Mouse (Mus musculus) hindbrain, embryonic 10.5 days (tissue): ENCODE data around the gene Celf6. TPM values are rescaled to one million over a fixed set of nuclear protein-coding genes. Genes with fewer than 3 reads are reported as not detected.
A peak's percentile ranks its signal among the peaks of the same experiment; 100 is the strongest.

Experiments
- DNase-seq: peaks from one replicate; pipeline ENCODE4 v3.0.0-alpha.2; 2017; ENCODE audit warnings: low spot score
- H3K27ac ChIP-seq: fragments of 300-500 bp; sonication (generic); 2 replicates; pipeline ENCODE4 v1.5.1; 2016; ENCODE audit warnings: mild to moderate bottlenecking, moderate library complexity
- H3K27me3 ChIP-seq: fragments of 300-500 bp; sonication (generic); 2 replicates; pipeline ENCODE4 v1.6.1; 2016; ENCODE audit warnings: mild to moderate bottlenecking; ENCODE audit not compliant: poor library complexity, insufficient read depth, severe bottlenecking
- H3K36me3 ChIP-seq: fragments of 300-500 bp; sonication (generic); 2 replicates; pipeline ENCODE4 v1.6.1; 2016; ENCODE audit warnings: mild to moderate bottlenecking, moderate library complexity
- H3K4me1 ChIP-seq: fragments of 300-500 bp; sonication (generic); replicated peaks from 2 replicates; pipeline ENCODE4 v1.6.1; 2016; ENCODE audit warnings: mild to moderate bottlenecking
- H3K4me3 ChIP-seq: fragments of 300-500 bp; sonication (generic); 2 replicates; pipeline ENCODE4 v1.5.1; 2016; ENCODE audit warnings: mild to moderate bottlenecking, moderate library complexity
- H3K9me3 ChIP-seq: fragments of 300-500 bp; sonication (generic); 2 replicates; pipeline ENCODE4 v1.6.1; 2016; ENCODE audit warnings: mild to moderate bottlenecking, moderate library complexity
- WGBS: fragments of 180-500 bp; shearing (Covaris S2); methylation state at CpG from one replicate; pipeline ENCODE4 v1.1.7; 2016; 5-methylcytosine and 5-hydroxymethylcytosine counted together
- polyA plus RNA-seq: library from polyadenylated mRNA; unstranded; fragments of >200 nt; fragmentation: Nextera tagmentation; extraction: Ambion mirVana; gene quantifications from 2 replicates; pipeline ENCODE4 v1.2.1, GENCODE M21; 2016

Gene Celf6
- polyA plus RNA-seq, 1 experiment from 2014 or later = 9.4 TPM

- no peak for DNase-seq
Measured at GRCm38 (mm10) chr9:59589703-59590439, 12.2 kb downstream of the Celf6 start.

GRCm38 (mm10) chr9:59601661-59602060 lies 23.9 kb downstream of the Celf6 start:
- peaks cover 16% of the 10 kb centered on the region for H3K4me1 ChIP-seq
- peaks cover 28% of the 10 kb centered on the region for H3K27me3 ChIP-seq
- 82% methylated on average over 8 of the region's 8 CpGs for whole genome bisulfite sequencing
- no peak overlapping the region for H3K27ac ChIP-seq
- H3K4me3 ChIP-seq = no peak overlapping the region
- DNase-seq = no peak
- no peaks in the 10 kb centered on the region for H3K9me3 ChIP-seq
- no peaks in the 10 kb centered on the region for H3K36me3 ChIP-seq

More at GRCm38 (mm10) chr9:59589703-59590439, 12.2 kb downstream of the Celf6 start:
- peaks cover 19% of the 10 kb centered on the region for H3K4me1 ChIP-seq
- WGBS = 84% methylated on average over 10 of the region's 10 CpGs
- H3K4me3 ChIP-seq = no peak overlapping the region
- no peak overlapping the region for H3K27ac ChIP-seq
- H3K27me3 ChIP-seq = peaks cover 52% of the 10 kb centered on the region
- H3K9me3 ChIP-seq = no peaks in the 10 kb centered on the region
- H3K36me3 ChIP-seq = no peaks in the 10 kb centered on the region

- Histone ChIP-seq H3K4me1 (peaks cover 16% of the 10 kb centered on the region), H3K36me3 (no peaks in the 10 kb centered on the region), H3K27ac (no peak overlapping the region), H3K9me3 (no peaks in the 10 kb centered on the region), H3K4me3 (no peak overlapping the region), H3K27me3 (peaks cover 28% of the 10 kb centered on the region)
- DNase-seq = no peak
- WGBS = 53% methylated on average over 6 of the region's 6 CpGs
Measured at GRCm38 (mm10) chr9:59605967-59606366, 28.2 kb downstream of the Celf6 start.

GRCm38 (mm10) chr9:59610950-59611349 lies 33.2 kb downstream of the Celf6 start:
- Histone ChIP-seq H3K36me3 (no peaks in the 10 kb centered on the region), H3K4me3 (no peak overlapping the region), H3K9me3 (no peaks in the 10 kb centered on the region), H3K27ac (no peak overlapping the region), H3K4me1 (peaks cover 9% of the 10 kb centered on the region; the same call in 1 of the 2 replicates), H3K27me3 (no peaks in the 10 kb centered on the region)
- DNase-seq = no peak
- 92% methylated on average over 2 of the region's 2 CpGs for WGBS

GRCm38 (mm10) chr9:59615797-59616196 lies 38.1 kb downstream of the Celf6 start:
- H3K4me3 ChIP-seq = no peak overlapping the region
- 88% methylated on average over 2 of the region's 2 CpGs for WGBS

GRCm38 (mm10) chr9:59616622-59617306 lies 39.0 kb downstream of the Celf6 start, which contains the start of gene Parp6:
TSS of gene Parp6 (plus strand) at chr9:59617284.
- H3K27ac ChIP-seq = peak within 1 kb of the TSS; percentile 96
- H3K4me3 ChIP-seq = peak within 1 kb of the TSS; percentile 81
- peaks cover 22% of the 10 kb centered on the region for H3K4me1 ChIP-seq
- WGBS = 1% methylated on average over 36 of the region's 36 CpGs
- H3K27me3 ChIP-seq = no peaks in the 10 kb centered on the region
- H3K36me3 ChIP-seq = peaks cover 10% of the 10 kb centered on the region; the same call in 1 of the 2 replicates
- DNase-seq = peak; percentile 98
- no peaks in the 10 kb centered on the region for H3K9me3 ChIP-seq

More at GRCm38 (mm10) chr9:59615797-59616196, 38.1 kb downstream of the Celf6 start:
- Histone ChIP-seq H3K27ac (no peak overlapping the region), H3K27me3 (no peaks in the 10 kb centered on the region), H3K36me3 (no peaks in the 10 kb centered on the region), H3K4me1 (peaks cover 22% of the 10 kb centered on the region), H3K9me3 (no peaks in the 10 kb centered on the region)
- no peak for DNase-seq

GRCm38 (mm10) chr9:59617307-59617973 lies 39.7 kb downstream of the Celf6 start:
- Histone ChIP-seq H3K36me3 (peaks cover 16% of the 10 kb centered on the region), H3K27me3 (no peaks in the 10 kb centered on the region)
- under 1% methylated on average over 58 of the region's 58 CpGs for WGBS

GRCm38 (mm10) chr9:59638372-59638771 lies 60.7 kb downstream of the Celf6 start:
- Histone ChIP-seq H3K9me3 (no peaks in the 10 kb centered on the region), H3K4me3 (no peak overlapping the region), H3K27me3 (no peaks in the 10 kb centered on the region), H3K36me3 (peaks cover 99% of the 10 kb centered on the region), H3K4me1 (no peaks in the 10 kb centered on the region), H3K27ac (no peak overlapping the region)
- WGBS = 91% methylated on average over 1 of the region's 1 CpGs
- DNase-seq = no peak

More at GRCm38 (mm10) chr9:59617307-59617973, 39.7 kb downstream of the Celf6 start:
- Histone ChIP-seq H3K9me3 (no peaks in the 10 kb centered on the region), H3K27ac (peak overlapping the region; percentile 96), H3K4me1 (peaks cover 22% of the 10 kb centered on the region), H3K4me3 (peak overlapping the region; percentile 81)
- DNase-seq = no peak

GRCm38 (mm10) chr9:59639936-59640335 lies 62.2 kb downstream of the Celf6 start:
- no peak overlapping the region for H3K4me3 ChIP-seq
- no peaks in the 10 kb centered on the region for H3K9me3 ChIP-seq
- WGBS = 92% methylated on average over 4 of the region's 4 CpGs
- H3K36me3 ChIP-seq = peaks cover 94% of the 10 kb centered on the region
- no peaks in the 10 kb centered on the region for H3K27me3 ChIP-seq
- no peaks in the 10 kb centered on the region for H3K4me1 ChIP-seq
- DNase-seq = no peak
- no peak overlapping the region for H3K27ac ChIP-seq

- 92% methylated on average over 2 of the region's 2 CpGs for WGBS
- Histone ChIP-seq H3K9me3 (no peaks in the 10 kb centered on the region), H3K27me3 (no peaks in the 10 kb centered on the region), H3K4me3 (no peak overlapping the region), H3K4me1 (no peaks in the 10 kb centered on the region), H3K36me3 (peaks cover 86% of the 10 kb centered on the region), H3K27ac (no peak overlapping the region)
- no peak for DNase-seq
Measured at GRCm38 (mm10) chr9:59641320-59641719, 63.6 kb downstream of the Celf6 start.

GRCm38 (mm10) chr9:59649911-59650310 lies 72.2 kb downstream of the Celf6 start:
- Histone ChIP-seq H3K4me1 (no peaks in the 10 kb centered on the region), H3K27ac (no peak overlapping the region), H3K27me3 (no peaks in the 10 kb centered on the region), H3K9me3 (no peaks in the 10 kb centered on the region), H3K4me3 (no peak overlapping the region), H3K36me3 (peaks cover 51% of the 10 kb centered on the region)
- WGBS = 94% methylated on average over 4 of the region's 4 CpGs
- DNase-seq = no peak

- WGBS = 38% methylated on average over 3 of the region's 3 CpGs
Measured at GRCm38 (mm10) chr9:59653371-59653770, 75.7 kb downstream of the Celf6 start.

More at GRCm38 (mm10) chr9:59653371-59653770, 75.7 kb downstream of the Celf6 start:
- no peaks in the 10 kb centered on the region for H3K9me3 ChIP-seq
- no peaks in the 10 kb centered on the region for H3K27me3 ChIP-seq
- no peak for DNase-seq
- H3K4me3 ChIP-seq = no peak overlapping the region
- H3K27ac ChIP-seq = no peak overlapping the region
- H3K36me3 ChIP-seq = peaks cover 38% of the 10 kb centered on the region
- peaks cover 13% of the 10 kb centered on the region for H3K4me1 ChIP-seq
